Mouse (Mus musculus) liver, adult 2 months (tissue): ENCODE measurements around the gene Uck1.

ENCODE experiments used
- CTCF ChIP-seq: fragments of 200-500 bp; IDR thresholded peaks from 2 replicates; pipeline ENCODE4 v1.5.1; 2011; ENCODE audit warnings: low read depth, low read length, control low read depth
- POLR2A ChIP-seq: fragments of 200-500 bp; IDR thresholded peaks from 2 replicates; pipeline ENCODE4 v1.6.1; 2011; ENCODE audit warnings: low read length, control low read depth; ENCODE audit not compliant: insufficient read depth; ENCODE audit errors: extremely low read depth

DNA sequence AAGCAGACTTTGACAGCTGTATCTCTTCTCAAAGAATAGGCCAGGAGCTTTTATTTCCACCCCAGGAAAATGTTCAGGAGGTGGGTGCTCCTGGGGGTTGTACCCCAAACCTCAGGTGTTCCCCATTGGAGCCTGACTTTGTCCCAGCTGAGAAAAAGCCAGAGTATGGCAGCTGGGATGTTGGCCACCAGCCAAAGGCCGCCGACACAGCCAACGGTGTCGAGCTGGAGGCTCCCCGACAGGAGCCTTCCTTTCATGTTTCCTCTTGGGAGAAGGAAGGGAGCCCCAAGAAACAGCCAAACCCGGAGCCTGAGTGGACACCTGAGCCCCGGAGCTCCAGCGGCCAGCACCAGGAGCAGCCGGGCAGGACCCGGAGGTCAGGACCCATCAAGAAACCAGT lies 47.0 kb downstream of the Uck1 start:
- TF ChIP-seq CTCF: no peak
- no peak for TF ChIP-seq POLR2A
